ENCODE assay signal across 9 mouse cellular contexts in the genomic region with DNA sequence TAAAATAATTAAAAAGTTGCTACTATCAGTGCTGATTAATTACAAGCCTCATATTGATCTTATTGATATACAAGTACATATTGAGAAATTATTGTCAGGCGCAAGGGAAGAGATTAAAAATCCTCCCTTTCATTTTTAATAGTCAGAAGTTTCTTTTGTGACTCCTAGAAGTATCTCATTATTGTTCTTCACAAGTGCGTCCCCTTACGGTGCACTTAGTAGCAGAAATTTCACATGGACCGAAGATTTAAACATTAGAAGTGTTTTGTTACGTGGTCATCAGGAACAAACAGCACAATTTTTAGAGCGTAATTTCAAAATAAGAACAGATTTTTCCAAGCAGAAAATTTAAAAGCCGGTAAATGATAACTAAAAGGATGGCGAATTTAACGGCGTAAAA. TPM values are rescaled to one million over a fixed set of nuclear protein-coding genes. Genes with fewer than 3 reads are reported as not detected.
DNase-seq lines count a peak whose midpoint lies in the region; ATAC-seq and TF ChIP-seq lines count a peak whose summit lies in the region.
"Had no signal": no experiment of that assay in that cellular context is flagged by ENCODE, and none has a peak within 500 bp of the region (broad histone marks: within the 10 kb centered on the region; RNA-seq: fewer than 3 reads in every experiment).

No protein-coding gene starts in this region.

- intact Hi-C loops in heart, postnatal 25 days (cut with DNase I) = loop anchor here (5.0 to 10.0 kb wide), 2 partner anchors 195 to 782 kb away; a partner anchor contains a TSS

- TF ChIP-seq CTCF in E14TG2a.4 (conservative IDR thresholded peaks at IDR 0.05; ENCODE audit: low read length) = no peak

- peak overlapping the region; percentile 77 for H3K4me2 ChIP-seq in heart, embryonic 16.5 days (ENCODE audit: low read depth, low read length)
- H3K4me2 ChIP-seq in liver, embryonic 16.5 days (ENCODE audit: low read depth, low read length) = peak overlapping the region; percentile 95

- WGBS in heart, embryonic 16.5 days = under 1% methylated on average over 10 of the region's 10 CpGs
- WGBS in liver, embryonic 16.5 days (ENCODE audit: insufficient replicate concordance) = under 1% methylated on average over 10 of the region's 10 CpGs

- peaks cover 10% of the 10 kb centered on the region for H3K27me3 ChIP-seq in E14TG2a.4 (ENCODE audit: insufficient read depth, low read length)
- no peaks in the 10 kb centered on the region for H3K27me3 ChIP-seq in heart, embryonic 16.5 days (ENCODE audit: control insufficient read depth, insufficient read depth, low read length)
- no peaks in the 10 kb centered on the region for H3K27me3 ChIP-seq in liver, embryonic 16.5 days (ENCODE audit: control insufficient read depth, insufficient read depth, low read depth, low read length)

- H3K36me3 ChIP-seq in E14TG2a.4 (ENCODE audit: insufficient read depth, low read length) = no peaks in the 10 kb centered on the region
- H3K36me3 ChIP-seq in heart, embryonic 16.5 days (ENCODE audit: control insufficient read depth, insufficient read depth) = no peaks in the 10 kb centered on the region
- no peaks in the 10 kb centered on the region for H3K36me3 ChIP-seq in liver, embryonic 16.5 days (ENCODE audit: control insufficient read depth, insufficient read depth)

- DNase-seq in heart, adult 8-10 months (ENCODE audit: low spot score) = peak; percentile 41
- no peak for DNase-seq in heart, postnatal 25 days (ENCODE audit: low spot score)
- DNase-seq in adrenal gland, adult 8-10 months = no peak
- DNase-seq in cerebellum, postnatal 36 days = no peak
- DNase-seq in retina, embryonic 14.5 days (ENCODE audit: low spot score) = no peak

- no peak for ATAC-seq in heart, embryonic 16.5 days (replicated peaks; ENCODE audit: extremely low read depth, insufficient read depth, low FRiP score)
- no peak for ATAC-seq in liver, embryonic 16.5 days (ENCODE audit: low read depth)

- H3K9ac ChIP-seq in heart, embryonic 16.5 days (ENCODE audit: low read length) = peak overlapping the region; percentile 66
- H3K9ac ChIP-seq in liver, embryonic 16.5 days (ENCODE audit: low read depth, low read length) = no peak overlapping the region

- H3K9me3 ChIP-seq in E14TG2a.4 (ENCODE audit: low read length) = no peaks in the 10 kb centered on the region
- no peaks in the 10 kb centered on the region for H3K9me3 ChIP-seq in heart, embryonic 16.5 days (replicated peaks; ENCODE audit: control insufficient read depth, low read length)
- no peaks in the 10 kb centered on the region for H3K9me3 ChIP-seq in liver, embryonic 16.5 days (replicated peaks; ENCODE audit: control insufficient read depth, low read length)

- peak overlapping the region; percentile 22; the same call in 1 of the 2 replicates for H3K27ac ChIP-seq in heart, embryonic 16.5 days (ENCODE audit: low read length)
- no peak overlapping the region for H3K27ac ChIP-seq in liver, embryonic 16.5 days (ENCODE audit: low read length)

- H3K4me1 ChIP-seq in E14TG2a.4 (replicated peaks; ENCODE audit: low read depth, low read length) = peaks cover 33% of the 10 kb centered on the region
- 0 out of 2 replicates have a peak, but pooled peaks cover 3% of the 10 kb centered on the region for H3K4me1 ChIP-seq in heart, embryonic 16.5 days (ENCODE audit: control insufficient read depth, insufficient read depth, low read length)
- H3K4me1 ChIP-seq in liver, embryonic 16.5 days (ENCODE audit: control insufficient read depth, low read depth, low read length) = peaks cover 15% of the 10 kb centered on the region

- peak overlapping the region; percentile 89 for H3K4me3 ChIP-seq in E14TG2a.4 (replicated peaks; ENCODE audit: low read length)
- H3K4me3 ChIP-seq in heart, embryonic 16.5 days (ENCODE audit: low read length) = peak overlapping the region; percentile 69
- H3K4me3 ChIP-seq in liver, embryonic 16.5 days (ENCODE audit: low read depth, low read length) = peak overlapping the region; percentile 62

RNA-seq across cellular contexts. Expression of a gene that starts 28.5 kb away (rescaled TPM):
- total RNA-seq in heart, adult 8-10 months (2022) = not detected
- not detected for total RNA-seq in heart, postnatal 25 days (2021)
- polyA plus RNA-seq in heart, embryonic 16.5 days (2015; fragmentation: Nextera tagmentation; extraction: Ambion mirVana) = not detected in 2 replicates
- polyA plus RNA-seq in liver, embryonic 16.5 days (2015; fragmentation: Nextera tagmentation; extraction: Ambion mirVana) = 0.01 TPM in 1 of 2 replicates, not detected in the other
- total RNA-seq in adrenal gland, adult 8-10 months (2022) = not detected
- total RNA-seq: layer of hippocampus, postnatal 25 days had no signal

RNA-seq across cellular contexts. Expression of a gene that starts 46.9 kb away (rescaled TPM):
- total RNA-seq in heart, adult 8-10 months (2022) = 100 to 1,000 TPM in 1 of 4 experiments, 10 to 100 TPM in 3; 90.7 to 106 (median 95.9) TPM
- total RNA-seq in heart, postnatal 25 days (2021) = 10 to 100 TPM; 89.3 to 92.0 TPM
- 4.4 TPM in 2 replicates for polyA plus RNA-seq in heart, embryonic 16.5 days (2015; fragmentation: Nextera tagmentation; extraction: Ambion mirVana)
- 1.7 TPM in 2 replicates for polyA plus RNA-seq in liver, embryonic 16.5 days (2015; fragmentation: Nextera tagmentation; extraction: Ambion mirVana)
- 100 to 1,000 TPM in 2 of 4 experiments, 10 to 100 TPM in 2; 96.8 to 109 (median 102) TPM for total RNA-seq in adrenal gland, adult 8-10 months (2022)

RNA-seq across cellular contexts. Expression of a gene that starts 49.9 kb away (rescaled TPM):
- not detected for total RNA-seq in heart, adult 8-10 months (2022)
- total RNA-seq in heart, postnatal 25 days (2021) = not detected
- not detected in 2 replicates for polyA plus RNA-seq in heart, embryonic 16.5 days (2015; fragmentation: Nextera tagmentation; extraction: Ambion mirVana)
- not detected in 2 replicates for polyA plus RNA-seq in liver, embryonic 16.5 days (2015; fragmentation: Nextera tagmentation; extraction: Ambion mirVana)
- total RNA-seq in adrenal gland, adult 8-10 months (2022) = not detected
- total RNA-seq: layer of hippocampus, postnatal 25 days had no signal
